15 mouse cellular contexts compared by ENCODE assay signal in the genomic region with DNA sequence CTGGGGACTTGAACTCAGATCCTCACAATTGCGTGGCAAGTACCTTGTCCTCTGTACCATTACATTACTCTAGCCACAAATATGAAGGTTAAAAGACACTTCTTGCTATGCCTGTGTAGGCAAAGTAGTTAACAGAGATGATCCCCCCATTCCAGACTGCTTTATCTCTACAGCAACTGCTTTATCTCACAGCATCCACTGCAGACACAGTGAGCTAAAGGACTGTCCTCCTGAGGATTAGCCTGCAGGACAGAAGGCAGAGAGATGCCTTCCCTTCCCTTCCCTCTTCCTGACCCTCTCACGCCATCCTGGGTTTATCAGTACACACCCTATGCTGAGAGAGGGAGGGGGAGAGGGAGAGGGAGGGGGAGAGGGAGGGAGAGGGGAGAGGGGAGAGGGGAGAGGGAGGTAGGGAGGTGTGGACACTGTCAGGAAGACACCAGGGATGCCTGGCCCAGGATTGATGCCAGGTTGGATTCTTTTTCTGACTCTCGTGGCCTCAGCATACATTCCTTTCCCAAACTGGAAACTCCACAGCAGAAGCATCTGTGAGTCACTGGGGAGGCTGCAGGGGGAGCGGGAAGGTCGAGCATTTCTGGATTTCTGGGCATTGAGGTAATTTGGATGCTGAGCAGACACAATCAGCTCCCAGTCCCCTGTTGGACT. TPM values are rescaled to one million over a fixed set of nuclear protein-coding genes. Genes with fewer than 3 reads are reported as not detected.
DNase-seq lines count a peak whose midpoint lies in the region; ATAC-seq and TF ChIP-seq lines count a peak whose summit lies in the region.
"Had no signal": no experiment of that assay in that cellular context is flagged by ENCODE, and none has a peak within 500 bp of the region (broad histone marks: within the 10 kb centered on the region; RNA-seq: fewer than 3 reads in every experiment).

No protein-coding gene starts in this region.

- no peaks in the 10 kb centered on the region for H3K4me1 ChIP-seq in lung, embryonic 14.5 days (ENCODE audit: insufficient read depth)
- no peaks in the 10 kb centered on the region for H3K4me1 ChIP-seq in midbrain, postnatal 0 days (ENCODE audit: insufficient read depth, low read length)
- H3K4me1 ChIP-seq in kidney, embryonic 14.5 days (ENCODE audit: control insufficient read depth, insufficient read depth, low read length) = no peaks in the 10 kb centered on the region
- H3K4me1 ChIP-seq: liver, embryonic 15.5 days; midbrain, embryonic 13.5 days had no signal

- no peak overlapping the region for H3K4me3 ChIP-seq in lung, embryonic 14.5 days (ENCODE audit: low read depth, low read length)
- H3K4me3 ChIP-seq in gastrocnemius, adult 2 months = no peak overlapping the region
- no peak overlapping the region for H3K4me3 ChIP-seq in midbrain, postnatal 0 days (ENCODE audit: low read depth, low read length)
- no peak overlapping the region for H3K4me3 ChIP-seq in kidney, embryonic 14.5 days (ENCODE audit: low read length)
- H3K4me3 ChIP-seq: left cerebral cortex, adult 2 months; liver, embryonic 15.5 days; midbrain, embryonic 13.5 days had no signal

- no peaks in the 10 kb centered on the region for H3K27me3 ChIP-seq in lung, embryonic 14.5 days (ENCODE audit: insufficient read depth, low read length)
- no peaks in the 10 kb centered on the region for H3K27me3 ChIP-seq in midbrain, postnatal 0 days (ENCODE audit: insufficient read depth, low read length)
- no peaks in the 10 kb centered on the region for H3K27me3 ChIP-seq in kidney, embryonic 14.5 days (ENCODE audit: control insufficient read depth, insufficient read depth, low read length)
- H3K27me3 ChIP-seq: liver, embryonic 15.5 days; midbrain, embryonic 13.5 days had no signal

- DNase-seq in adrenal gland, postnatal 10 days = peak; percentile 8
- no peak for DNase-seq in adrenal gland, postnatal 25 days
- peak; percentile 22 for DNase-seq in lung, embryonic 14.5 days
- no peak for DNase-seq in lung, postnatal 14 days
- peak; percentile 31 for DNase-seq in gastrocnemius, adult 2 months
- DNase-seq in mesoderm, embryonic 11.5 days (ENCODE audit: low read depth, low spot score) = peak; percentile 15
- no peak for DNase-seq in midbrain, postnatal 0 days (ENCODE audit: low spot score)
- DNase-seq: B cell, adult 2 months; cerebellum, postnatal 25 days; right cerebral cortex, postnatal 14 days had no signal

- no peak for TF ChIP-seq CTCF in lung, embryonic 14.5 days (IDR thresholded peaks at IDR 0.05; ENCODE audit: low read depth)
- TF ChIP-seq CTCF in gastrocnemius, adult 2 months (IDR thresholded peaks at IDR 0.05) = no peak
- TF ChIP-seq CTCF in midbrain, postnatal 0 days (IDR thresholded peaks at IDR 0.05) = no peak

- H3K9ac ChIP-seq in lung, embryonic 14.5 days = no peak overlapping the region
- no peak overlapping the region for H3K9ac ChIP-seq in midbrain, postnatal 0 days (replicated peaks; ENCODE audit: low read length, poor library complexity, severe bottlenecking)
- no peak overlapping the region for H3K9ac ChIP-seq in kidney, embryonic 14.5 days (ENCODE audit: low read depth, low read length)
- H3K9ac ChIP-seq: liver, embryonic 15.5 days; midbrain, embryonic 13.5 days had no signal

- no peak overlapping the region for H3K4me2 ChIP-seq in lung, embryonic 14.5 days
- H3K4me2 ChIP-seq in midbrain, postnatal 0 days (ENCODE audit: low read depth, low read length, poor library complexity, severe bottlenecking) = no peak overlapping the region
- H3K4me2 ChIP-seq in kidney, embryonic 14.5 days (replicated peaks; ENCODE audit: low read depth, low read length) = no peak overlapping the region
- H3K4me2 ChIP-seq: liver, embryonic 15.5 days; midbrain, embryonic 13.5 days had no signal

- 35% methylated on average over 5 of the region's 5 CpGs for WGBS in lung, embryonic 14.5 days
- WGBS in midbrain, postnatal 0 days = 56% methylated on average over 5 of the region's 5 CpGs
- 45% methylated on average over 5 of the region's 5 CpGs for WGBS in kidney, embryonic 14.5 days

- peak; percentile 44; the same call in 1 of the 2 replicates for ATAC-seq in lung, embryonic 14.5 days (ENCODE audit: insufficient read depth)
- no peak for ATAC-seq in midbrain, postnatal 0 days (ENCODE audit: low FRiP score)
- no peak for ATAC-seq in kidney, embryonic 14.5 days (ENCODE audit: low FRiP score, low TSS enrichment)
- ATAC-seq: midbrain, embryonic 13.5 days had no signal

- no peaks in the 10 kb centered on the region for H3K36me3 ChIP-seq in lung, embryonic 14.5 days (ENCODE audit: insufficient read depth)
- no peaks in the 10 kb centered on the region for H3K36me3 ChIP-seq in midbrain, postnatal 0 days (ENCODE audit: insufficient read depth, low read length)
- no peaks in the 10 kb centered on the region for H3K36me3 ChIP-seq in kidney, embryonic 14.5 days (ENCODE audit: control insufficient read depth, insufficient read depth, low read length)
- H3K36me3 ChIP-seq: liver, embryonic 15.5 days; midbrain, embryonic 13.5 days had no signal

- intact Hi-C loops in gastrocnemius, adult 2 months (cut with DNase I) = no loop called here

- no peak overlapping the region for H3K27ac ChIP-seq in lung, embryonic 14.5 days (ENCODE audit: low read depth)
- no peak overlapping the region for H3K27ac ChIP-seq in gastrocnemius, adult 2 months
- H3K27ac ChIP-seq in midbrain, postnatal 0 days (ENCODE audit: low read depth, low read length) = no peak overlapping the region
- no peak overlapping the region for H3K27ac ChIP-seq in kidney, embryonic 14.5 days (ENCODE audit: low read depth, low read length)
- H3K27ac ChIP-seq: kidney, postnatal 0 days; left cerebral cortex, adult 2 months; liver, embryonic 15.5 days; midbrain, embryonic 13.5 days had no signal

- no peaks in the 10 kb centered on the region for H3K9me3 ChIP-seq in lung, embryonic 14.5 days (ENCODE audit: low read depth, low read length)
- H3K9me3 ChIP-seq in midbrain, postnatal 0 days (ENCODE audit: low read length) = no peaks in the 10 kb centered on the region
- no peaks in the 10 kb centered on the region for H3K9me3 ChIP-seq in kidney, embryonic 14.5 days (ENCODE audit: control insufficient read depth, low read length)
- H3K9me3 ChIP-seq: liver, embryonic 15.5 days; midbrain, embryonic 13.5 days had no signal

RNA-seq across cellular contexts. Expression of a gene that starts 25.2 kb away (rescaled TPM):
- total RNA-seq in adrenal gland, postnatal 10 days (2021) = 10 to 100 TPM; 33.6 to 42.5 TPM
- total RNA-seq in adrenal gland, postnatal 25 days (2021) = 50.9 and 52.9 TPM in 2 replicates
- 40.6 and 41.7 TPM in 2 replicates for polyA plus RNA-seq in lung, embryonic 14.5 days (2014; fragmentation: Nextera tagmentation; extraction: Ambion mirVana)
- 10 to 100 TPM; 22.4 to 24.2 TPM for total RNA-seq in gastrocnemius, adult 2 months (2021)
- 41.5 and 56.4 TPM in 2 replicates for total RNA-seq in midbrain, postnatal 0 days (2014; rRNA removed)
- 14.8 and 20.4 TPM in 2 replicates for polyA plus RNA-seq in midbrain, postnatal 0 days (2015; fragmentation: Nextera tagmentation; extraction: Ambion mirVana)
- polyA plus RNA-seq in kidney, embryonic 14.5 days (2014; fragmentation: Nextera tagmentation; extraction: Ambion mirVana) = 51.7 and 51.8 TPM in 2 replicates

RNA-seq across cellular contexts. Expression of a gene that starts 32.1 kb away (rescaled TPM):
- 10 to 100 TPM; 21.1 to 21.8 TPM for total RNA-seq in adrenal gland, postnatal 10 days (2021)
- 21.6 and 23.2 TPM in 2 replicates for total RNA-seq in adrenal gland, postnatal 25 days (2021)
- polyA plus RNA-seq in lung, embryonic 14.5 days (2014; fragmentation: Nextera tagmentation; extraction: Ambion mirVana) = 65.1 and 66.2 TPM in 2 replicates
- total RNA-seq in gastrocnemius, adult 2 months (2021) = 10 to 100 TPM; 13.6 to 15.4 TPM
- total RNA-seq in midbrain, postnatal 0 days (2014; rRNA removed) = 35.6 and 40.9 TPM in 2 replicates
- polyA plus RNA-seq in midbrain, postnatal 0 days (2015; fragmentation: Nextera tagmentation; extraction: Ambion mirVana) = 35.4 and 36.9 TPM in 2 replicates
- polyA plus RNA-seq in kidney, embryonic 14.5 days (2014; fragmentation: Nextera tagmentation; extraction: Ambion mirVana) = 53.7 and 70.4 TPM in 2 replicates

Comparison
In these comparisons a context has a peak if more than half of its experiments do, and no peak if none do; other contexts are left out.
1. DNase-seq: peak in adrenal gland, postnatal 10 days (single experiment), lung, embryonic 14.5 days (single experiment), gastrocnemius, adult 2 months (single experiment) and mesoderm, embryonic 11.5 days (single experiment); none in adrenal gland, postnatal 25 days (single experiment), lung, postnatal 14 days (single experiment) and midbrain, postnatal 0 days (single experiment).